Mouse (Mus musculus) frontal cortex, postnatal 10 days (tissue): ENCODE measurements around the gene Fhl2.

Source experiments
- DNase-seq, 2 experiments: peaks; one replicate each; pipeline ENCODE4 v3.0.0; 2022; ENCODE audit warnings: low spot score in 2 of 2, mixed read lengths in 1 of 2

The Fhl2 gene

DNA sequence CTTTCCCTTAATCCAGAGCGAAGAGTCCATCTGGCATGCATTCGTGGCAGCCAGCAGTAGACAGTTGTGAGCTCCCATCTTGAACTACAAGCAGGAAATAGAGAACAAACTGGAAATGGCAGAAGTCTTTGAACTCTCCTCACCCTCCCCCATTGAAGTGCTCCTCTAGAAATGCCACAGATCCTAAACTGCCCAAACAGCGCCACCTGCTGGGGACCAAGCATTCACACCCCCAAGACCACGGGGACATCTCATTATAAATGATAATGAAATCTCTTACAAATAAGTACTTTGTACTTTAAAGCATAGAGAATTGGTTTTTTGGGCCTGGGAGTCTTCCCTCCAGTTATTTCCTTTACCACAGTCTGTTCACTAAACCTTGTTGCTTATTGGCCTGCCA, 86.2 kb downstream of the Fhl2 start:
- DNase-seq, result no peak

GRCm38 (mm10) chr1:43108729-43109128, 88.1 kb downstream of the Fhl2 start:
- no peak for DNase-seq

DNA sequence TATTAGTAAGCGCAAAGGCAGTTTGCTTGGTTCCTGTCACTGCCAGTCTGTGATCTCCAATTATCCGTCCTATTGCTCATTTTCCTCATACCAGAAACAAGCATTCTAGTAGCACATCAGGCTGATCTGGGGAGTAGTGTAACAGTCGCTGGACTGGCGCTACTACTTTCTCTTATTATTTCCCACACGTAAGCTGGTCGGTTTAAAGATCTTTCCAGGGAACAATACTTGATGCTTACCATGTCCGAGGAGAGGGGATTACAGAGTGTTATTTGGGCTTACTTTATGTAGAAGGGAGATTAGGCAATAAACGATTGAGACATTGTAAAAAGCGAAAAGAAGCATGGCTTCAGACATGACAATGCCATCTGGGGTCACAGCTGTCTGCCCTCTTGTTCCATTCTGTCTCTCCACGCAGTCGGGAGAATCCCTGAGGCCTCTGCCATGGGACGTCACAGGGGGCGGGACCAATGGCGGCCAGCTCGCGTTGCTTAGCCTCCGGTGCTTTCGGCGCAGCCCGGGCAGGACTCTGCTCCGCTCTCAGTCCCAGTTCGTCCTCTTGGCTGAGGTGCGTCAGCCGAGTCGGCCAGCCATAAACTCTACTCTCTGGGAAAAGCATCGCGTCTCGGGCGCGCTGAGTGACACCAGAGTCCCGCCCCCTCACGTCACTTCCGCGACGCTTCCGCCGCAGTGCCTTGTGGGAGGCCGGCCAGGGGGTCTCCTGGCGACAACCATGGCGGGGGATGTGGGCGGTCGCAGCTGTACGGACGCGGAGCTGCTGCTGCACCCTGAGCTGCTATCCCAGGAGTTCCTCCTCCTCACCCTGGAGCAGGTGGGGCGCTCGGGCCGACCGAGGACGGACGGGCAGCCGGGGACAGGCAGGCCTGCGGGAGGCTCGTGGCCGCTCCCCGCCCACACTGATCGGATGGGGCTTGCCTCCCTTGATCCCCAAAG, 98.5 kb downstream of the Fhl2 start, which contains the start of the genes Tgfbrap1 and AI597479:
Gene Tgfbrap1, minus strand, starts transcription at position 607 of the 954 bp plus-strand sequence.
Gene AI597479, plus strand, starts transcription at position 680 of the 954 bp plus-strand sequence.
- DNase-seq, result peak; percentile 88 to 93

DNA sequence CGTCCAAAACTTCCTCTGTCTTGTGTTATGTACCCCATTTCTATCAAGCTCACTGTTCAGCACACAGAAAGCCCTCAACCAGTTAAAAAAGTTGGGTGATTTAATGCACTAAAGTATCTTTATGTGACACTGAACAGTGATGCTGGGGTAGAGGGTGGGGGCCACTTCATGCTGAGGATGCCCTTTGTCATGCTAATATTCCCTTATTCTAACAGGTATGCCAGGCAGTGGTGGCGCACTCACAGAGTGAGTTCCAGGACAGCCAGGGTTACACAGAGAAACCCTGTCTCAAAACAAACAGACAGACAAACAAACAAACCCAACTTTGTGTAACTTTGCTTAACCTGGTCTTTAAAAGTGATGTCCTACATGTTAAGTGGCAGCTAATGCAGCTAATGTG, 102.6 kb downstream of the Fhl2 start:
- DNase-seq, result no peak

DNA sequence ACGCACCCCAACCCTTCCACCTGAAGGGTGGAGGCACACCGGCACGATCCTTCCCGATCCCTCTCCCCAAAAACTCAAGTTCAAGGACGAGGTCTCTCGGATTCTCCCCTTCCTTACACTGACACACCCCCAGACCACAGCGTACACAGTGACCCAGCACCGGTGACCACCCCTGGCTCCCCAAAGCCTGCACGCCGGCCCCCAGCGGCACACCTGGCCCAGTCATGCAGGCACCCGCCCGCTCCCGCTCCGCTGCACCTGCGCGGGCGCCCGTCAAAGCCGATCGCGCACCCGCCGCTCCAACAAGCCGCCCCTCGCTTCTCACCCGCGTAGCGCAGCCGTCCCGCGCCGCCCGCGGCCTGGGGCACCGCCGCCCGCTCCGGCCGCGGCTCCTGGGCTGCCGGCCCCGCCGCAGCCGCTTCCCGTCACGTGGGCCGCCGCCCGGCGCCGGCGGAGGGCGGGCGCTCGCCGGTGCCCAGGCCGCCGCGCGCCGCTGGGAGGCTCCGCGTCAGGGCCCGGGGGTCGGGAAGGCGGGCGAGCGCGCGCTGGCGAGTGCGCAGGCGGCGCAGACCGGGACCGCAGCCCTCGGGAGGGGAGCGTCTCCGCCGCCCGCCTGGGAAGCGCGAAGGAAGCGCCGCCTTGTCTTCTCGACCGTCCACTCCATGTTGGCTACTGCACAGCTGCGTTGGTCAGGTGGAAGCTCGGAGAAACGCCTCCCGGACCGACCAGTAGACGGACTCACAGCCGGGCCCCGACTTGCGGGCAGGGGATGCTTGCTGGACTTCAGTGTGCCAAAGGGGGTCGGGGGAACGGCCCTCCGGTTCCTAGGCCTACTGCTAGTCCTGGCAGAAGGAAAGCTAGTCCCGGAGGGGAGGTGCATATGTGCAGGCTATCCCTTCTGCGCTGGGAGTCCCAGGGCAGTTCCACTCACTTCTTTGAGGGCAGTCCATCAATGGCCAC, 104.4 kb downstream of the Fhl2 start:
- DNase-seq, result peak; percentile 56 to 66

- peak in 1 of 2 experiments; percentile 20 for DNase-seq
Measured at GRCm38 (mm10) chr1:43091306-43092055, 105.3 kb downstream of the Fhl2 start.

DNA sequence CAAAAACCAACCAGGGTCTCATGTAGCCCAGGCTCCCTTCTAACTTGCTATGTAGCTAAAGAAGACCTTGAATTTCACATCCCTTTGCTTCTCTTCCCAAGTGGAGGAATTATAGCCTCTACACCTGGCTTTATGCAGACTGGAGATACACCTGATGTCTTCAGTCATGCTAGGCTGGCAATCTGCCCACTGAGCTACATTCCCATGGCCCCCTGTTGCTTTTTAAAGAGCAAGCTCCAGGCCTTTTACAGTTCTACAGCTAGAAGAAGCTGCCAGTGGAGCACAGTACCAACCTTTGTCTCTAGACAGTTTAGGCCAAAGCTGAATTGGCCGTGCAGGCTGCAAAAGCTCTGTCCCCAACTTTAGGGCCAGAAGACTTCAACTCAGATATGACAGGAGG, 106.4 kb downstream of the Fhl2 start:
- no peak for DNase-seq

DNA sequence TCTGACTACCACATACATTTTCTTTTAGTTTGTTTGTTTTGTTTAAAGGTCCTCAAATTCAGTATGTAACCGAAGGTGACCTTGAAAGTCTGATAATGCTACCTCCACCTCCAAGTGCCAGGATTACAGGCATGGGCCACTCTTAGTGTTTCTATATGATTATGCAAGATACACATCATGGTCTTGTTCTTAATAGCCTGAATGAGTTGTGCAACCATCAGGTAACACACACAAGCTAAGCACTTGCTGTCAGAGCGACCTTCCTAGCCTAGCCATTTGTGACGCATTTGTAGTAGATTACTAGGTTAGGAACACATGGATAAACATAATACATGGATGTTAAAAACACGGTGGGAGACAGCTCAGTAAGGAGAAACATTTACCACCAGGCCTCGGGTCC, 113.8 kb downstream of the Fhl2 start:
- DNase-seq, result no peak

- DNase-seq, result no peak
Measured at GRCm38 (mm10) chr1:43078124-43078523, 118.7 kb downstream of the Fhl2 start.

- no peak for DNase-seq
Measured at GRCm38 (mm10) chr1:43074791-43075190, 122.0 kb downstream of the Fhl2 start.
